Mouse (Mus musculus): Measurements from ENCODE around the gene Ldb2.

Gene Ldb2

GRCm38 (mm10) chr5:44553155-44553554 is 246.3 kb downstream of the Ldb2 start:
- in situ Hi-C loops (cut with MboI; ENCODE audit: low sequenced_read_pairs): no loop called here

GRCm38 (mm10) chr5:44552121-44552520 is 247.4 kb downstream of the Ldb2 start:
- in situ Hi-C loops (cut with MboI; ENCODE audit: low sequenced_read_pairs): no loop called here

GRCm38 (mm10) chr5:44548468-44548867 is 251.0 kb downstream of the Ldb2 start:
- in situ Hi-C loops (cut with MboI; ENCODE audit: low sequenced_read_pairs): no loop called here

- in situ Hi-C loops (cut with MboI; ENCODE audit: low sequenced_read_pairs): no loop called here
Measured at GRCm38 (mm10) chr5:44543472-44544132, 255.9 kb downstream of the Ldb2 start.

- in situ Hi-C loops (cut with MboI; ENCODE audit: low sequenced_read_pairs): no loop called here
Measured at GRCm38 (mm10) chr5:44541748-44542147, 257.7 kb downstream of the Ldb2 start.

GRCm38 (mm10) chr5:44538687-44539086 is 260.8 kb downstream of the Ldb2 start:
- in situ Hi-C loops (cut with MboI; ENCODE audit: low sequenced_read_pairs): no loop called here

- in situ Hi-C loops (cut with MboI; ENCODE audit: low sequenced_read_pairs): no loop called here
Measured at GRCm38 (mm10) chr5:44538000-44538395, 261.5 kb downstream of the Ldb2 start.

GRCm38 (mm10) chr5:44537316-44537999 is 262.0 kb downstream of the Ldb2 start:
- in situ Hi-C loops (cut with MboI; ENCODE audit: low sequenced_read_pairs): no loop called here

- in situ Hi-C loops (cut with MboI; ENCODE audit: low sequenced_read_pairs): no loop called here
Measured at GRCm38 (mm10) chr5:44529466-44529865, 270.0 kb downstream of the Ldb2 start.

- in situ Hi-C loops (cut with MboI; ENCODE audit: low sequenced_read_pairs): no loop called here
Measured at GRCm38 (mm10) chr5:44529001-44529400, 270.5 kb downstream of the Ldb2 start.

GRCm38 (mm10) chr5:44505221-44505620 is 294.3 kb downstream of the Ldb2 start:
- in situ Hi-C loops (cut with MboI; ENCODE audit: low sequenced_read_pairs): no loop called here

- in situ Hi-C loops (cut with MboI; ENCODE audit: low sequenced_read_pairs): no loop called here
Measured at GRCm38 (mm10) chr5:44504786-44505185, 294.7 kb downstream of the Ldb2 start.

GRCm38 (mm10) chr5:44498229-44498628 is 301.3 kb downstream of the Ldb2 start:
- in situ Hi-C loops (cut with MboI; ENCODE audit: low sequenced_read_pairs): no loop called here

GRCm38 (mm10) chr5:44496854-44497253 is 302.6 kb downstream of the Ldb2 start:
- in situ Hi-C loops (cut with MboI; ENCODE audit: low sequenced_read_pairs): no loop called here

GRCm38 (mm10) chr5:44495092-44495491 is 304.4 kb downstream of the Ldb2 start:
- in situ Hi-C loops (cut with MboI; ENCODE audit: low sequenced_read_pairs): no loop called here

GRCm38 (mm10) chr5:44494133-44494532 is 305.3 kb downstream of the Ldb2 start:
- in situ Hi-C loops (cut with MboI; ENCODE audit: low sequenced_read_pairs): no loop called here

GRCm38 (mm10) chr5:44491526-44491925 is 308.0 kb downstream of the Ldb2 start:
- in situ Hi-C loops (cut with MboI; ENCODE audit: low sequenced_read_pairs): no loop called here

- in situ Hi-C loops (cut with MboI; ENCODE audit: low sequenced_read_pairs): no loop called here
Measured at GRCm38 (mm10) chr5:44490462-44490861, 309.0 kb downstream of the Ldb2 start.

GRCm38 (mm10) chr5:44483426-44484106 is 315.9 kb downstream of the Ldb2 start:
- in situ Hi-C loops (cut with MboI; ENCODE audit: low sequenced_read_pairs): no loop called here

GRCm38 (mm10) chr5:44481406-44481805 is 318.1 kb downstream of the Ldb2 start:
- in situ Hi-C loops (cut with MboI; ENCODE audit: low sequenced_read_pairs): no loop called here

GRCm38 (mm10) chr5:44476356-44476755 is 323.1 kb downstream of the Ldb2 start:
- in situ Hi-C loops (cut with MboI; ENCODE audit: low sequenced_read_pairs): no loop called here

GRCm38 (mm10) chr5:44475543-44475942 is 323.9 kb downstream of the Ldb2 start:
- in situ Hi-C loops (cut with MboI; ENCODE audit: low sequenced_read_pairs): no loop called here
